Mouse (Mus musculus): ENCODE data around the gene Rfx5.

GRCm38 (mm10) chr3:94913801-94914200, 40.1 kb upstream of the Rfx5 start:
- TF ChIP-seq POLR2A (IDR thresholded peaks at IDR 0.05; ENCODE audit: borderline replicate concordance, control insufficient read depth, low read depth, low read length) (no peak), CTCF (IDR thresholded peaks at IDR 0.05; ENCODE audit: control insufficient read depth, insufficient read depth, low read length) (no peak)
